Mouse (Mus musculus) kidney, embryonic 16.5 days (tissue): ENCODE data around the gene Unc13c. TPM values are rescaled to one million over a fixed set of nuclear protein-coding genes. Genes with fewer than 3 reads are reported as not detected.

Experiments used
- ATAC-seq: fragments of 200-750 bp; cut with Nextera tagmentation; 2 replicates; pipeline ENCODE4 v1.8.0; 2017; ENCODE audit warnings: moderate TSS enrichment; ENCODE audit not compliant: low FRiP score, low TSS enrichment
- H3K27ac ChIP-seq: fragments of 300-500 bp; sonication (generic); 2 replicates; pipeline ENCODE4 v1.5.1; 2014; ENCODE audit warnings: low read length
- H3K27me3 ChIP-seq: fragments of 300-500 bp; sonication (generic); 2 replicates; pipeline ENCODE4 v1.6.1; 2014; ENCODE audit warnings: low read length, control low read depth, mixed read lengths; ENCODE audit not compliant: insufficient read depth
- H3K36me3 ChIP-seq: fragments of 300-500 bp; sonication (generic); 2 replicates; pipeline ENCODE4 v1.6.1; 2014; ENCODE audit warnings: low read length, control low read depth, mixed read lengths; ENCODE audit not compliant: insufficient read depth
- H3K4me1 ChIP-seq: fragments of 300-500 bp; sonication (generic); 2 replicates; pipeline ENCODE4 v1.6.1; 2014; ENCODE audit warnings: low read length, control low read depth, mixed read lengths; ENCODE audit not compliant: insufficient read depth
- H3K4me2 ChIP-seq: fragments of 300-500 bp; sonication (generic); replicated peaks from 2 replicates; pipeline ENCODE4 v1.6.1; 2014; ENCODE audit warnings: low read depth, low read length
- H3K4me3 ChIP-seq: fragments of 300-500 bp; sonication (generic); 2 replicates; pipeline ENCODE4 v1.5.1; 2014; ENCODE audit warnings: mild to moderate bottlenecking, low read length
- H3K9ac ChIP-seq: fragments of 300-500 bp; sonication (generic); replicated peaks from 2 replicates; pipeline ENCODE4 v1.6.1; 2014; ENCODE audit warnings: low read length
- H3K9me3 ChIP-seq: fragments of 300-500 bp; sonication (generic); 2 replicates; pipeline ENCODE4 v1.6.1; 2016; ENCODE audit warnings: low read length, control low read depth
- WGBS: fragments of 180-500 bp; shearing (Covaris S2); extraction: QIAGEN DNeasy Blood & Tissue Kit; methylation state at CpG from one replicate; pipeline ENCODE4 v1.1.7; 2014; 5-methylcytosine and 5-hydroxymethylcytosine counted together
- polyA plus RNA-seq: library from polyadenylated mRNA; unstranded; fragments of >200 nt; fragmentation: Nextera tagmentation; extraction: Ambion mirVana; gene quantifications from 2 replicates; pipeline ENCODE4 v1.2.1, GENCODE M21; 2015

Gene Unc13c
- polyA plus RNA-seq, 1 experiment from 2014 or later = 0.41 TPM

- Histone ChIP-seq H3K36me3 (no peaks in the 10 kb centered on the region), H3K27ac (no peak overlapping the region), H3K4me2 (no peak overlapping the region), H3K4me1 (no peaks in the 10 kb centered on the region), H3K4me3 (no peak overlapping the region), H3K9me3 (no peaks in the 10 kb centered on the region), H3K27me3 (no peaks in the 10 kb centered on the region; the same call in 1 of the 2 replicates), H3K9ac (no peak overlapping the region)
- no peak for ATAC-seq
- WGBS = 57% methylated on average over 3 of the region's 3 CpGs
Observed at GRCm38 (mm10) chr9:73753480-73753879, 215.3 kb downstream of the Unc13c start.

DNA sequence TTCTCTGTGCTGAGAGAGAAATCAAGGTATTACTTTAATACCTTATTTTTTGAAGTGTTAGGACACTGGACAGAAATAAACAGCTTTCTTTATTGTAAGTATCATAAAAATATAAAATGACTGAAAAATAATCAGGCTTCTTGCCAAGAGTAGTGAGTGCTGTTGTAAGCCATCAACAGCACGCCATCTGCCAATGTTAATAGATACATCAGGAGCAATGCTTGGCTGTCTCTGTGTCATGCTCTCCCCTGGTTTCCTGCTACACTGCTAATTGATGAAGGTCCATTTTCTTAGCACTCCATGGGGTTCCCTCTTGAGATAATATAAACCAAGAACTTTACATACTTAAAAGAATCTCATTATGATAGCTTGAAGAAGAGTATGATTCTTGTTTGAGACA, 217.4 kb downstream of the Unc13c start:
- no peak for ATAC-seq
- Histone ChIP-seq H3K4me2 (no peak overlapping the region), H3K9me3 (no peaks in the 10 kb centered on the region), H3K4me3 (no peak overlapping the region), H3K27me3 (no peaks in the 10 kb centered on the region), H3K36me3 (no peaks in the 10 kb centered on the region), H3K4me1 (no peaks in the 10 kb centered on the region), H3K27ac (no peak overlapping the region), H3K9ac (no peak overlapping the region)
- WGBS = 86% methylated on average over 1 of the region's 1 CpGs

DNA sequence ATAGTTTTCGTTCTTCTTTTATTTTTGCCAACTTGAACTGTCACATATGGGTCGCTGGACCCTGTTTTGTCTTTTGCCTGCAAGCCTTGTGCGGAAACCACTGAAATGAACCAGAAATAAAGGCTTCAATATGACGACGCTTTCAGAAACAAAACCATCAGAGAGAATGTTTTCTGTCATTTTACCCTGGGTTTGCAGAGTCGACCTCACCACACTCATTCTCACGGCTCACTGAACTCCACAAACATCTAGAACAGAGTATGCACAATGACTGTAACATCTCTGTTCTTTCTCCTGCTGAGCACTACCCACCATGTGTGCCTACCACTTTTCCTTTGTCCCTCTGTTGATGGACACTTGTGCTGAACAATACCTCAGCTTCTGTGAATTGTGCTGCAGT, 234.3 kb downstream of the Unc13c start:
- ATAC-seq = no peak
- 68% methylated on average over 7 of the region's 7 CpGs for WGBS
- H3K4me1 ChIP-seq = no peaks in the 10 kb centered on the region; the same call in 1 of the 2 replicates

DNA sequence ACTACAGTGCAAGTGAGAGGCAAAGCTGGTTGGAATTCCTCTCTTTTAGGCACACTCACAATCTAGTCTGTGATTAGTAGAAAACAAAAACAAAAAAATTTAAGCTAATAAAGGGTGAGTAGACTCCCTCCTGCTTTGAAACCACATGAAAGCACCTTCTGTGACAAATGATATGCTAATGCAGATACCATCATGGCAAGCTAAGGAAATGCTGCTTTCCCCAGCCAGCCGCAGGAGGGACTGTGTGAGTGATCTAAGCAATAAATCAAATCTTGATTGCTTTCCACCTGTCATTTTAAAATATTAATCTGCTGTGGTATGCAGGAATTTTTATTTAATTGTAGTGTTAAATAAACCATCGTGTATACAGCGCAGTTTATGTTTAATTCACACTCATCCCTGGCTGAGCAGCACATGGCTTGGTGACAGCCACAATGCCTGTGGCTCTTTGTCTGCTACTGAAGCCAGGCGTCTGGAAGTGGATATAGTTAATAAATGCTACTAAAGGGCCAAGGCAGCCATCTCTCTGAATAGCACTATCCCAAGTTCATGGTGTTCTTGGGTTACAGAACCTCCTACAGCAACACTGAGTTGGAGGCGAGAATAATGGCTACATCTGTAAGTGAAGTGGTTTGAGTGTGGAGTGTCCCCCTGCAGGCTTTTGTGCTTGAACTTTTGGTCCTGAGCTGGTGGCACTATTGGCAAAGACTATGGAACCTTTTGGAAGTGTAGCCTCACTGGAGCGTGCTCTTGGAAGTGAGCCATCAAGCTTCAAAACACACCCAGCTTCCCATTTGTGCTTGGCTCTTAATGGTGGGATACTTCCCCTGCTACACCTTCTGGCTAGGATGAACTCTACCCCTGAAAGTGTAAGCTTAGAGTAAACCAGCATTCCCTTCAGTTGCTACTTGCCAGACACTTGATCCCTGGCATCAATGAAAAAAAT, 242.8 kb downstream of the Unc13c start:
- Histone ChIP-seq H3K4me1 (no peaks in the 10 kb centered on the region), H3K4me2 (no peak overlapping the region), H3K9ac (no peak overlapping the region), H3K27ac (no peak overlapping the region), H3K36me3 (no peaks in the 10 kb centered on the region), H3K27me3 (no peaks in the 10 kb centered on the region), H3K9me3 (no peaks in the 10 kb centered on the region), H3K4me3 (no peak overlapping the region)
- ATAC-seq = no peak
- WGBS = 61% methylated on average over 6 of the region's 6 CpGs

More for the DNA sequence above, 234.3 kb downstream of the Unc13c start:
- Histone ChIP-seq H3K4me3 (no peak overlapping the region), H3K9ac (no peak overlapping the region), H3K27ac (no peak overlapping the region), H3K9me3 (no peaks in the 10 kb centered on the region), H3K4me2 (no peak overlapping the region), H3K27me3 (no peaks in the 10 kb centered on the region; the same call in 1 of the 2 replicates), H3K36me3 (no peaks in the 10 kb centered on the region)

- Histone ChIP-seq H3K9ac (no peak overlapping the region), H3K9me3 (no peaks in the 10 kb centered on the region), H3K4me2 (no peak overlapping the region), H3K36me3 (no peaks in the 10 kb centered on the region), H3K4me3 (no peak overlapping the region), H3K4me1 (no peaks in the 10 kb centered on the region), H3K27me3 (no peaks in the 10 kb centered on the region), H3K27ac (no peak overlapping the region)
- no peak for ATAC-seq
- 85% methylated on average over 4 of the region's 4 CpGs for WGBS
Observed at GRCm38 (mm10) chr9:73724776-73725175, 244.0 kb downstream of the Unc13c start.

DNA sequence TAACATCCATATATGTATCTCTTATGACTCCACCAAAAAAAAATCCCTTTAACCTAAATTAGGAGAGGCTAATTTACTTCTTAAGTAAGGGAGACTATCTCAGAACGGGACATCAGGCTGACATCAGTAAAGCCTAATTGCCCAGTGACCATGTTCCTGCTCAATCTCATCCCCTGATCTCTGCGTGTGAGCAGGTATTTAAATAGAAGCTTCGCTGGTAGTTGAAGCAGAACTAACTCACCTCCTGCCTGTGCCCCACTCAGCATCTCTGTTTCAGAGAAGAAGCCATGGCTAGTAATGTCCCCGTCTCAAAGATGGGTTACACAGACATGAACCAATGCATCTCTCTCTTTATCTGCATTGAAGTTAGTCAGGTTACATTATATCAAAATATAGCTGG, 255.3 kb downstream of the Unc13c start:
- no peaks in the 10 kb centered on the region for H3K4me1 ChIP-seq
- no peaks in the 10 kb centered on the region for H3K36me3 ChIP-seq
- 46% methylated on average over 4 of the region's 4 CpGs for WGBS
- no peaks in the 10 kb centered on the region for H3K27me3 ChIP-seq
- H3K27ac ChIP-seq = no peak overlapping the region
- no peak overlapping the region for H3K9ac ChIP-seq
- H3K4me2 ChIP-seq = no peak overlapping the region
- H3K9me3 ChIP-seq = no peaks in the 10 kb centered on the region
- ATAC-seq = no peak
- no peak overlapping the region for H3K4me3 ChIP-seq

GRCm38 (mm10) chr9:73697103-73697502, 271.7 kb downstream of the Unc13c start:
- H3K4me3 ChIP-seq = no peak overlapping the region
- WGBS = 68% methylated on average over 2 of the region's 2 CpGs
- no peak overlapping the region for H3K27ac ChIP-seq
- H3K27me3 ChIP-seq = no peaks in the 10 kb centered on the region
- no peaks in the 10 kb centered on the region for H3K36me3 ChIP-seq
- no peaks in the 10 kb centered on the region for H3K4me1 ChIP-seq
- H3K9ac ChIP-seq = no peak overlapping the region
- no peak for ATAC-seq
- no peak overlapping the region for H3K4me2 ChIP-seq
- H3K9me3 ChIP-seq = no peaks in the 10 kb centered on the region

- Histone ChIP-seq H3K36me3 (no peaks in the 10 kb centered on the region), H3K4me2 (no peak overlapping the region), H3K4me3 (no peak overlapping the region), H3K9ac (no peak overlapping the region), H3K27ac (no peak overlapping the region), H3K4me1 (no peaks in the 10 kb centered on the region), H3K9me3 (no peaks in the 10 kb centered on the region), H3K27me3 (peaks cover 3% of the 10 kb centered on the region; the same call in 1 of the 2 replicates)
- ATAC-seq = no peak
- 82% methylated on average over 2 of the region's 2 CpGs for WGBS
Observed at GRCm38 (mm10) chr9:73681580-73681979, 287.2 kb downstream of the Unc13c start.

DNA sequence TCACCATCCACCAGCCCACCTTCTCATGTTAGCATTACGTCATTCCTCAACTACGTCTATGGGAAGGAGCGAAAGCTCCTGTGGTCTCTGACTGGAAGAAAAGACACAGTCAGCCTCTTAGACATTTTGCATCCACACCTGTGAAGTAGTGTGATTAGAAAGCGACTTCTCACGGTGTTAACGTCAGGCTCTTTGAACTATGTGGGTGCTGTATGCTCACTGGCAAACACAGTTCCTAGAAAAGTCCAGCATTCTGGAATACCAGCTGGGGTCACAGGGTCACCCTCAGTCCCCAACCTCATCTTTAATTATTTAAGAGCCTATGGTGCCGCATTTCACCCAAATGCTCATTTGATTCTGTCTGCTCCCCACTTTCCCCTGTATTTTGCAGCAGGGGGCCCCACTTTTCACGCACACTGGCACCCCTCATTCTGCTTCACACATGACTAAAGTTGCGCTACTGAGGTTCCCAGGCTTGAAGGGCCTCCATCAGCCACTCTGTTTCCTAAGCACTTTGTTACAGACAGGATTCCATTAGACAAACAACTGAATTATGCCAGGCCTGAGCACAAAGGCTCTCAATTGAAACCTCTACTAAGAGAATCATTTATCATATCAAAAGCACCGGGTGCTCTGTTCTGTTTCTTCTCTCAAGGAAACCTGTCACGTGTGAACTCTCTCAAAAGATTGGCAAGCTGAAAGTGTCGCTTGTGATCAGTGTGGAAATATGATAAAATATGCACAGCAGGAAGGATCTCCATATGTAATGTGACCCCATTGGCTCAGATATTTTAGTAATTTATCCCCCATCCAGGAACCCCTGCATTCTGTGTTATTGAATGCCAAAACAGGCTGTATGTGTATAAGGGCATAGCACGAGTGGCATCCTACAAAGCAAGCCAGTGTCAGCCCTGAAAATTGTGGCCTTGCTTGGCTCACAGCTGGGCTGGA, 287.9 kb downstream of the Unc13c start:
- Histone ChIP-seq H3K9me3 (no peaks in the 10 kb centered on the region), H3K9ac (no peak overlapping the region), H3K27ac (no peak overlapping the region), H3K4me3 (no peak overlapping the region), H3K36me3 (no peaks in the 10 kb centered on the region), H3K4me2 (no peak overlapping the region), H3K4me1 (no peaks in the 10 kb centered on the region), H3K27me3 (peaks cover 3% of the 10 kb centered on the region; the same call in 1 of the 2 replicates)
- ATAC-seq = no peak
- WGBS = 79% methylated on average over 13 of the region's 13 CpGs
